Mouse (Mus musculus) stomach, postnatal 0 days (tissue): ENCODE results near the gene Thoc5. TPM values are rescaled to one million over a fixed set of nuclear protein-coding genes. Genes with fewer than 3 reads are reported as not detected.

Experiments
- ATAC-seq: fragments of 200-750 bp; cut with Nextera tagmentation; 2 replicates; pipeline ENCODE4 v1.8.0; 2017; ENCODE audit not compliant: low FRiP score, low TSS enrichment
- DNase-seq: peaks from one replicate; pipeline ENCODE4 v3.0.0-alpha.2; 2016; ENCODE audit warnings: low spot score
- H3K27ac ChIP-seq: fragments of 300-500 bp; sonication (generic); replicated peaks from 2 replicates; pipeline ENCODE4 v1.5.1; 2014; ENCODE audit warnings: mild to moderate bottlenecking, control low read depth
- H3K27me3 ChIP-seq: fragments of 300-500 bp; sonication (generic); 2 replicates; pipeline ENCODE4 v1.6.1; 2014; ENCODE audit warnings: low read length; ENCODE audit not compliant: control insufficient read depth, insufficient read depth
- H3K36me3 ChIP-seq: fragments of 300-500 bp; sonication (generic); 2 replicates; pipeline ENCODE4 v1.6.1; 2014; ENCODE audit warnings: low read length, mixed read lengths; ENCODE audit not compliant: control insufficient read depth, insufficient read depth
- H3K4me1 ChIP-seq: fragments of 300-500 bp; sonication (generic); replicated peaks from 2 replicates; pipeline ENCODE4 v1.6.1; 2014; ENCODE audit warnings: antibody characterized with exemption; ENCODE audit not compliant: control insufficient read depth, insufficient read depth
- H3K4me2 ChIP-seq: fragments of 300-500 bp; sonication (generic); replicated peaks from 2 replicates; pipeline ENCODE4 v1.6.1; 2014; ENCODE audit warnings: low read depth, mild to moderate bottlenecking, control low read depth, moderate library complexity
- H3K4me3 ChIP-seq: fragments of 300-500 bp; sonication (generic); 2 replicates; pipeline ENCODE4 v1.5.1; 2014; ENCODE audit warnings: low read depth, low read length, control low read depth
- H3K9ac ChIP-seq: fragments of 300-500 bp; sonication (generic); 2 replicates; pipeline ENCODE4 v1.6.1; 2014; ENCODE audit warnings: mild to moderate bottlenecking, low read length, control low read depth, mixed read lengths
- H3K9me3 ChIP-seq: fragments of 300-500 bp; sonication (generic); 2 replicates; pipeline ENCODE4 v1.6.1; 2016; ENCODE audit warnings: low read length; ENCODE audit not compliant: control insufficient read depth
- CTCF ChIP-seq: IDR thresholded peaks from 2 replicates; pipeline ENCODE4 v1.5.1; 2016; ENCODE audit warnings: antibody characterized with exemption, low read depth, mild to moderate bottlenecking, moderate library complexity
- EP300 ChIP-seq: optimal IDR thresholded peaks from 2 replicates; pipeline ENCODE3; 2016; ENCODE audit warnings: antibody characterized with exemption
- WGBS: fragments of 180-500 bp; shearing (Covaris S2); extraction: QIAGEN DNeasy Blood & Tissue Kit; methylation state at CpG from one replicate; pipeline ENCODE4 v1.1.7; 2014; 5-methylcytosine and 5-hydroxymethylcytosine counted together
- polyA plus RNA-seq: library from polyadenylated mRNA; unstranded; fragments of >200 nt; fragmentation: Nextera tagmentation; extraction: Ambion mirVana; gene quantifications from 2 replicates; pipeline ENCODE4 v1.2.1, GENCODE M21; 2015

Thoc5 gene
- polyA plus RNA-seq, 1 experiment from 2014 or later = 18.3 TPM

GRCm38 (mm10) chr11:4873755-4874475, 21.2 kb upstream of the Thoc5 start, which contains the start of gene Nipsnap1:
TSS of gene Nipsnap1 (plus strand) at chr11:4873951.
- H3K4me1 ChIP-seq = no peaks in the 10 kb centered on the region
- H3K9ac ChIP-seq = peak within 1 kb of the TSS; percentile 60; the same call in 1 of the 2 replicates
- TF ChIP-seq EP300 = no peak
- TF ChIP-seq CTCF = no peak
- H3K9me3 ChIP-seq = no peaks in the 10 kb centered on the region
- 2% methylated on average over 30 of the region's 30 CpGs for WGBS
- peak; percentile 88 for DNase-seq
- no peaks in the 10 kb centered on the region for H3K36me3 ChIP-seq
- no peak within 1 kb of the TSS for H3K27ac ChIP-seq
- H3K27me3 ChIP-seq = no peaks in the 10 kb centered on the region
- H3K4me3 ChIP-seq = peak within 1 kb of the TSS; percentile 58
- peak within 1 kb of the TSS; percentile 74 for H3K4me2 ChIP-seq
- peak; percentile 89 for ATAC-seq

- peak overlapping the region; percentile 60; the same call in 1 of the 2 replicates for H3K9ac ChIP-seq
- DNase-seq (peak; percentile 38), ATAC-seq (peak; percentile 49)
- H3K9me3 ChIP-seq = no peaks in the 10 kb centered on the region
- no peaks in the 10 kb centered on the region for H3K27me3 ChIP-seq
- H3K4me2 ChIP-seq = peak overlapping the region; percentile 74
- no peaks in the 10 kb centered on the region for H3K36me3 ChIP-seq
- 7% methylated on average over 10 of the region's 10 CpGs for WGBS
- H3K4me1 ChIP-seq = no peaks in the 10 kb centered on the region
- H3K27ac ChIP-seq = no peak overlapping the region
- TF ChIP-seq CTCF (no peak), EP300 (no peak)
- H3K4me3 ChIP-seq = peak overlapping the region; percentile 58
Observed at GRCm38 (mm10) chr11:4874551-4874950, 20.6 kb upstream of the Thoc5 start.

GRCm38 (mm10) chr11:4881087-4881486, 14.0 kb upstream of the Thoc5 start:
- ATAC-seq (no peak), DNase-seq (no peak)
- WGBS = 84% methylated on average over 4 of the region's 4 CpGs
- no peaks in the 10 kb centered on the region for H3K27me3 ChIP-seq
- H3K27ac ChIP-seq = no peak overlapping the region
- no peaks in the 10 kb centered on the region for H3K36me3 ChIP-seq
- H3K4me2 ChIP-seq = no peak overlapping the region
- no peaks in the 10 kb centered on the region for H3K4me1 ChIP-seq
- H3K4me3 ChIP-seq = no peak overlapping the region
- H3K9ac ChIP-seq = no peak overlapping the region
- no peak for TF ChIP-seq CTCF
- TF ChIP-seq EP300 = no peak
- H3K9me3 ChIP-seq = no peaks in the 10 kb centered on the region

GRCm38 (mm10) chr11:4882892-4883627, 12.1 kb upstream of the Thoc5 start:
- no peak overlapping the region for H3K4me3 ChIP-seq
- WGBS = 38% methylated on average over 14 of the region's 14 CpGs
- H3K4me2 ChIP-seq = no peak overlapping the region
- no peaks in the 10 kb centered on the region for H3K9me3 ChIP-seq
- no peak overlapping the region for H3K9ac ChIP-seq
- peak; percentile 69 for TF ChIP-seq CTCF
- TF ChIP-seq EP300 = no peak
- no peaks in the 10 kb centered on the region for H3K27me3 ChIP-seq
- no peaks in the 10 kb centered on the region for H3K36me3 ChIP-seq
- no peaks in the 10 kb centered on the region for H3K4me1 ChIP-seq
- DNase-seq (peak; percentile 90), ATAC-seq (peak; percentile 93)
- peak overlapping the region; percentile 5; the same call in 1 of the 2 replicates for H3K27ac ChIP-seq

- Histone ChIP-seq H3K4me1 (no peaks in the 10 kb centered on the region), H3K4me2 (no peak overlapping the region), H3K27ac (no peak overlapping the region), H3K9ac (no peak overlapping the region), H3K9me3 (no peaks in the 10 kb centered on the region), H3K27me3 (no peaks in the 10 kb centered on the region), H3K36me3 (no peaks in the 10 kb centered on the region), H3K4me3 (no peak overlapping the region)
- TF ChIP-seq EP300 (no peak), CTCF (peak; percentile 74)
- 66% methylated on average over 2 of the region's 2 CpGs for whole genome bisulfite sequencing
- ATAC-seq = no peak
- DNase-seq = peak; percentile 66
Observed at GRCm38 (mm10) chr11:4885385-4885903, 9.7 kb upstream of the Thoc5 start.

- DNase-seq (no peak), ATAC-seq (no peak)
- Histone ChIP-seq H3K27ac (no peak overlapping the region), H3K9me3 (no peaks in the 10 kb centered on the region), H3K9ac (no peak overlapping the region), H3K4me2 (no peak overlapping the region), H3K4me3 (no peak overlapping the region), H3K36me3 (no peaks in the 10 kb centered on the region; the same call in 1 of the 2 replicates), H3K4me1 (no peaks in the 10 kb centered on the region), H3K27me3 (no peaks in the 10 kb centered on the region)
- TF ChIP-seq EP300 = no peak
- no peak for TF ChIP-seq CTCF
- WGBS = 98% methylated on average over 3 of the region's 3 CpGs
Observed at GRCm38 (mm10) chr11:4886987-4887386, 8.1 kb upstream of the Thoc5 start.
